Mouse (Mus musculus) heart, postnatal 0 days (tissue): ENCODE data around the gene Cnksr3. TPM values are rescaled to one million over a fixed set of nuclear protein-coding genes. Genes with fewer than 3 reads are reported as not detected.
A peak's percentile ranks its signal among the peaks of the same experiment; 100 is the strongest.

Source experiments
- ATAC-seq: fragments of 200-750 bp; cut with Nextera tagmentation; 2 replicates; pipeline ENCODE4 v1.8.0; 2017; ENCODE audit warnings: low read depth, moderate number of reproducible peaks, moderate library complexity; ENCODE audit not compliant: insufficient read depth
- DNase-seq: peaks from one replicate; pipeline ENCODE4 v3.0.0-alpha.2; 2016; ENCODE audit warnings: low spot score
- H3K27ac ChIP-seq: fragments of 300-500 bp; sonication (generic); 2 replicates; pipeline ENCODE4 v1.5.1; 2014; ENCODE audit warnings: low read depth, mild to moderate bottlenecking
- H3K27me3 ChIP-seq: fragments of 300-500 bp; sonication (generic); 2 replicates; pipeline ENCODE4 v1.6.1; 2014; ENCODE audit warnings: low read length, mixed read lengths; ENCODE audit not compliant: control insufficient read depth, insufficient read depth
- H3K36me3 ChIP-seq: fragments of 300-500 bp; sonication (generic); replicated peaks from 2 replicates; pipeline ENCODE4 v1.6.1; 2014; ENCODE audit warnings: low read length, mixed read lengths; ENCODE audit not compliant: control insufficient read depth, insufficient read depth
- H3K4me1 ChIP-seq: fragments of 300-500 bp; sonication (generic); 2 replicates; pipeline ENCODE4 v1.6.1; 2014; ENCODE audit warnings: antibody characterized with exemption; ENCODE audit not compliant: control insufficient read depth, insufficient read depth
- H3K4me2 ChIP-seq: fragments of 300-500 bp; sonication (generic); 2 replicates; pipeline ENCODE4 v1.6.1; 2014; ENCODE audit warnings: low read depth, mild to moderate bottlenecking, low read length, moderate library complexity
- H3K4me3 ChIP-seq: fragments of 300-500 bp; sonication (generic); 2 replicates; pipeline ENCODE4 v1.5.1; 2014; ENCODE audit warnings: low read depth, low read length
- H3K9ac ChIP-seq: fragments of 300-500 bp; sonication (generic); replicated peaks from 2 replicates; pipeline ENCODE4 v1.6.1; 2014; ENCODE audit warnings: low read depth, low read length, mixed read lengths
- H3K9me3 ChIP-seq: fragments of 300-500 bp; sonication (generic); replicated peaks from 2 replicates; pipeline ENCODE4 v1.6.1; 2016; ENCODE audit warnings: low read length; ENCODE audit not compliant: control insufficient read depth
- CTCF ChIP-seq: IDR thresholded peaks from 2 replicates; pipeline ENCODE4 v1.5.1; 2016; ENCODE audit warnings: antibody characterized with exemption, control low read depth, low read depth
- EP300 ChIP-seq: IDR thresholded peaks from 2 replicates; pipeline ENCODE4 v1.6.1; 2016; ENCODE audit warnings: antibody characterized with exemption, low read depth
- WGBS: fragments of 180-500 bp; shearing (Covaris S2); extraction: QIAGEN DNeasy Blood & Tissue Kit; methylation state at CpG from one replicate; pipeline ENCODE4 v1.1.7; 2014; 5-methylcytosine and 5-hydroxymethylcytosine counted together
- polyA plus RNA-seq: library from polyadenylated mRNA; unstranded; fragments of >200 nt; fragmentation: Nextera tagmentation; extraction: Ambion mirVana; gene quantifications from 2 replicates; pipeline ENCODE4 v1.2.1, GENCODE M21; 2015
- total RNA-seq: library from RNA; depleted of rRNA; stranded (reverse); fragments of >200 nt; gene quantifications from 2 replicates; pipeline ENCODE4 v1.2.3, GENCODE M21; 2014; ENCODE audit warnings: low replicate concordance

Cnksr3 gene
- total and polyA plus RNA-seq, 2 experiments from 2014 or later = 8.1 to 16.6 TPM

GRCm38 (mm10) chr10:7217551-7218127 is 5.6 kb upstream of the Cnksr3 start:
- no peak overlapping the region for H3K27ac ChIP-seq
- TF ChIP-seq CTCF (no peak), EP300 (no peak)
- WGBS = 68% methylated on average over 3 of the region's 3 CpGs
- no peaks in the 10 kb centered on the region for H3K36me3 ChIP-seq
- H3K4me1 ChIP-seq = peaks cover 14% of the 10 kb centered on the region
- H3K27me3 ChIP-seq = no peaks in the 10 kb centered on the region
- no peaks in the 10 kb centered on the region for H3K9me3 ChIP-seq
- ATAC-seq (no peak), DNase-seq (no peak)
- H3K9ac ChIP-seq = no peak overlapping the region
- no peak overlapping the region for H3K4me2 ChIP-seq
- H3K4me3 ChIP-seq = no peak overlapping the region

- Histone ChIP-seq H3K4me1 (peaks cover 22% of the 10 kb centered on the region), H3K4me2 (no peak overlapping the region), H3K9me3 (no peaks in the 10 kb centered on the region), H3K9ac (no peak overlapping the region), H3K4me3 (no peak overlapping the region), H3K36me3 (no peaks in the 10 kb centered on the region), H3K27me3 (no peaks in the 10 kb centered on the region), H3K27ac (no peak overlapping the region)
- no peak for TF ChIP-seq CTCF
- no peak for TF ChIP-seq EP300
- 61% methylated on average over 4 of the region's 4 CpGs for WGBS
- ATAC-seq = no peak
- no peak for DNase-seq
Observed at GRCm38 (mm10) chr10:7214718-7215117, 2.7 kb upstream of the Cnksr3 start.

DNA sequence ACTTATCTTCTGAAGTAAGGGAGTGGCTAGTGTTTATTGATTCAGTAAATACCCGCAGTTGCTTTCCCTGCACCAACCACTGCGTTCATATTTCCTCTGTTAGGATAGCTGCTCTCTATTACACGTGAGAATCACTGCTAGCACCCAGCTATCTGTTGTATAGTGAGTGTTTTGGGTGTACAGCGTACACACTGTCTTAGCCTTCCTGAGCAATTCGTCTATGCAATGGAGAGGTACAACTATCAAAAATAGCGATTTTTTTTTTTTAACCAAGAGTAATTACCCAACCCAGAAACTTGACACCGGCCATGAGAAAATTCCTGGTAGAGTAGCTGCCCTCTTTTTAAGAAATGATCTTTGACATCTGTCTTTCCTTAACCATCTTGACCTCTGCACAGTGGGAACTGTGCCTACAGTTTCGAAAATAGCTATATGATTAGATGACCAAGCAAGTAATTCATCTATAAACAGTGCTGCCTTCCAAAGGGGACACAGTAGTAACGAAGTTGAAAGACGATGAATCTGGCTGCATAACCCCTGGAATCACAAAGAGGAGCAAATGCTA is 1.1 kb upstream of the Cnksr3 start:
- Histone ChIP-seq H3K4me1 (peaks cover 33% of the 10 kb centered on the region), H3K9ac (peak overlapping the region; percentile 83), H3K27me3 (no peaks in the 10 kb centered on the region), H3K27ac (peak overlapping the region; percentile 98), H3K36me3 (0 out of 2 replicates have a peak, but pooled peaks cover 6% of the 10 kb centered on the region), H3K4me3 (peak overlapping the region; percentile 89), H3K9me3 (no peaks in the 10 kb centered on the region), H3K4me2 (peak overlapping the region; percentile 95)
- DNase-seq (no peak), ATAC-seq (no peak)
- TF ChIP-seq CTCF (no peak), EP300 (no peak)
- WGBS = 44% methylated on average over 10 of the region's 10 CpGs

DNA sequence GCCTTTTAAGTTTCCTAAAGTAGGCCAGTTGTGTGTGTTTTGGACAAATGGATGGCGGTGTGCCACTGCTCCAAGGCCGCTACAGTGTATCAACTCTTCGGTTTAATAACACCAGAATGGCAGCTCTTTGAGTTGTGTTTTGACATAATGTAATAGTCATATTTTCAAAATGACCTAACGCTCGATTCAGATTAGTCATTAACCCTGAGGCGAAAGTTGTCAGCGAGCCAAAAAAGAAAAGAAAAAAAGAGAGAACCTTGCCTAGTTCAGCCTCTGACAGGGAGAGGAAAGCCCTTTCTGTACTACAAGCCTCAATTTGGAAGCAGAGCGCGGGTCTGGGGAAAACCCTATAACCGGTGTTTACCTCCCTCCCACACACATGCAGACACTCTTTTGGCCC is 500 bp upstream of the Cnksr3 start:
- H3K9ac ChIP-seq = peak overlapping the region; percentile 83
- 0 out of 2 replicates have a peak, but pooled peaks cover 6% of the 10 kb centered on the region for H3K36me3 ChIP-seq
- H3K4me1 ChIP-seq = peaks cover 39% of the 10 kb centered on the region
- H3K9me3 ChIP-seq = no peaks in the 10 kb centered on the region
- peak; percentile 16; the same call in 1 of the 2 replicates for ATAC-seq
- H3K27ac ChIP-seq = peak overlapping the region; percentile 98
- peak overlapping the region; percentile 89 for H3K4me3 ChIP-seq
- peak overlapping the region; percentile 95 for H3K4me2 ChIP-seq
- WGBS = 4% methylated on average over 10 of the region's 10 CpGs
- TF ChIP-seq EP300 = peak; percentile 15; the same call in 1 of the 2 replicates
- no peak for TF ChIP-seq CTCF
- DNase-seq = peak; percentile 69
- no peaks in the 10 kb centered on the region for H3K27me3 ChIP-seq

- DNase-seq (peak; percentile 84), ATAC-seq (peak; percentile 82)
- Histone ChIP-seq H3K4me1 (peaks cover 42% of the 10 kb centered on the region), H3K27me3 (no peaks in the 10 kb centered on the region), H3K9me3 (no peaks in the 10 kb centered on the region), H3K4me3 (peak overlapping the region; percentile 89), H3K27ac (peak overlapping the region; percentile 98), H3K9ac (peak overlapping the region; percentile 83), H3K4me2 (peak overlapping the region; percentile 95), H3K36me3 (0 out of 2 replicates have a peak, but pooled peaks cover 6% of the 10 kb centered on the region)
- peak; percentile 56 for TF ChIP-seq CTCF
- TF ChIP-seq EP300 = no peak
- WGBS = under 1% methylated on average over 41 of the region's 41 CpGs
Observed at GRCm38 (mm10) chr10:7210991-7211695, 894 bp downstream of the Cnksr3 start.
